Mouse (Mus musculus): ENCODE results near the gene Unc13a.
A peak's percentile ranks its signal among the peaks of the same experiment; 100 is the strongest.

Gene Unc13a

DNA sequence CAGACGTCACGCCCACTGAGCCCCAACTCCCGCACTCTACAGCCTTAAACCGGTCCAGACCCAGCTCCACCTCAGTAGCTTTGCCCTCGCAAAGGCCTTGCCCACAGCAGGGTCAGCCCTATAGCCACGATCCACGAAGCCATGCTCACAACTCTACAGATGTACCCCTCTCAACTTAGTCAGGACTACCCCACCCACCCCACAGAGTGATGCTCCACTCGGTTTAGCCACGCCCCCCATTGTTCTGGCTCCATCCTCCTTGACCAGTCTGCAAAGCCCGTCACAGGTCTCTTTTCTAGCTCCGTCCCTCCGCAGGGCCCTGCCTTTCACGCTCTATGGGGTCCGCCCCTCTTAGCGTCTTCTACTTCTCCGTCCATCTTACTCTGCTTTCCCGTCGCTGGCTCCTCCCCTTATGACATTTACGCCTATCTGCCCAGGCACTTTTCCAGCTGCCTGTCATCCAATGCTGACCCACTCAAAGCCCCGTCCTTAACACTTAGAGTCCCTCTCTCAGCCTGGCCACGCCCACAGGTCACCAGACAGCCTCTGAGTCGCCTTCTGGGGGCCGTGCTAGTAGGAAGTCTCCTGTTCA lies 14.7 kb upstream of the Unc13a start:
- no peak for DNase-seq

DNA sequence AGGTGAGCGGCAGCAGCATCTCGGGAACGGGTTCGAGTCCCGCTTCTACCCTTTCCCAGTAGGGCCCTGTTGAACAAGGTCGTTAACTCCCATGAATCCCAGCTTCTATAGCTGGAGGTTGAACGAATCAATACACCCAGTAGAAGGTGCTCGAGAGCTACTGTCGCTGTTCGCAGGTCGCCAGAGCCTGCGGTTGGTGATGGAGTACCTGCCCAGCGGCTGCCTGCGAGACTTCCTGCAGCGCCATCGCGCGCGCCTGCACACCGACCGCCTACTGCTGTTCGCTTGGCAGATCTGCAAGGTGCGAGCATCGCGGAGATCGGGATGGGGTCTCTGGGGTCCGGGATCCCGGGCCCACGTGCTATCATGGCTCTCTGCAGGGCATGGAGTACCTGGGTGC lies 14.0 kb upstream of the Unc13a start:
- no peak for DNase-seq

DNA sequence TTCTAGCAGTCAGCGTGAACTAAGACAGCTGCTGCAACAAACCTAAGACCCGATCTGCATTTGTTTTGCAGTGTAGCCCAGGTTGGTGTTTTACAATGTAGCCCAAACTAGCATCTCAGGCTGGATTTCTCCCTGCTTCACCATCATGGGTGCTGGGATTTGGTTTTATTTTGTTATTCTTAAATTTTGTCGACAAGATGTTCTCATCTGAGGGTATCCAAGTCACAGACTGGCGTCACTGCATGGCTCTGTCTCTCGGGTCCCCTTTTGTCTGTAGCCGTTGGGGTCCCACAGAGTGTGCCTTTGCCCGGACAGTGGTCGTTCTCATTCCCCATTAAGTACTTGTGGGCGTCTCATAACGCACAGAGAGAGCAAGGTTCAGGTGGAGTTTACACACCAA lies 13.1 kb upstream of the Unc13a start:
- DNase-seq, result no peak

DNA sequence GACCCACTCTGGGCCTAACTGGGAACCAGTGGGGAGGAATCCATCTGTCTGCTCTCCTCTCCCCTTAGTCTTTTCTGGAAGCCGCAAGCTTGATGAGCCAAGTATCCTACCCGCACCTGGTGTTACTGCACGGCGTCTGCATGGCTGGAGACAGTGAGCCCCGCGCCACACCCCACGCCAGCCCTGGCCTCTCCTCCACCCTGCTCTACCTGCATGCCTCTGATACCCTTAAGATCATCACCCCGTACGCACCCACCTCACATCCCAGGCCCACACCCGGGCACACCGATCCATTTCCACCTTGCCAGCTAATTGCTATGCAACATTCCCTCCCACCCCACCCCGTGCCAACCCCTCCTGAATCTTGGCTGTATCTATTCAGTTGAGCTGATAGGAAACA lies 11.3 kb upstream of the Unc13a start:
- no peak for DNase-seq

DNA sequence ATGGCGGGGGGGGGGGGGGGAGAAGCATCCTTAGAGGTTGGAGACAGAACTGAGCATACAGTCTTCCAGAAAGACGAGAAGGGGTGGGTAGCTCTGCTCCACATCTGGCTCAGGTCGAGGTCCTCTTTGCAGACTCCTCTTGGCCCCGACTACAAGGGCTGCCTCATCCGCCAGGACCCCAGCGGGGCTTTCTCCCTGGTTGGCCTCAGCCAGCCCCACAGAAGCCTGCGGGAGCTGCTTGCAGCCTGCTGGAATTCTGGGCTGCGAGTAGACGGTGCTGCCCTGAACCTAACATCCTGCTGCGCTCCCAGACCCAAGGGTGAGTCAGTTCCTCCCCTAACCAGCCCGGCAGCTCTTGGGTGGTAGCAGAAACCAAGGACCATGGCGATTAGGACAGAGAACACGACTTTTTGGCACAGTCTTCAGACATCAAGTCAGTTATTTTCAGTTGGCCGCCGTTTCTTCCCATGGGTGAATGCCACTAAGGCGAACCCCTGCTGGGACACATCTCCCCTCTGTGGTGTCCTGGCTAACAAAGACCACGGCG lies 9.9 kb upstream of the Unc13a start:
- peak; percentile 30 for DNase-seq

DNA sequence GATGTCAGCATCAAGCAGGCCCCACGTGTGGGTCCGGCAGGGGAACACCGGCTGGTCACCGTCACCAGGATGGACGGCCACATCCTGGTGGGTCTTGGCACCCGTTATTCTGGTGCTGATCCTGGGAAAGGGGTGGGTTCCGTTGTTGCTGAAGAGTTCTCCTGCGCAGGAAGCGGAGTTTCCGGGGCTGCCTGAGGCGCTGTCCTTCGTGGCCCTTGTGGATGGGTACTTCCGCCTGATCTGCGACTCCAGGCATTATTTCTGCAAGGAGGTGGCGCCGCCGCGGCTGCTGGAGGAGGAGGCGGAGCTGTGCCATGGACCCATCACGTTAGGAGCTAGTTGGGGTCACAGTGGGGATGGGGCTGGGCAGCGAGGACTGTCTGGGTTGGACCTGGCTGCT lies 8.9 kb upstream of the Unc13a start:
- peak; percentile 47 for DNase-seq

DNA sequence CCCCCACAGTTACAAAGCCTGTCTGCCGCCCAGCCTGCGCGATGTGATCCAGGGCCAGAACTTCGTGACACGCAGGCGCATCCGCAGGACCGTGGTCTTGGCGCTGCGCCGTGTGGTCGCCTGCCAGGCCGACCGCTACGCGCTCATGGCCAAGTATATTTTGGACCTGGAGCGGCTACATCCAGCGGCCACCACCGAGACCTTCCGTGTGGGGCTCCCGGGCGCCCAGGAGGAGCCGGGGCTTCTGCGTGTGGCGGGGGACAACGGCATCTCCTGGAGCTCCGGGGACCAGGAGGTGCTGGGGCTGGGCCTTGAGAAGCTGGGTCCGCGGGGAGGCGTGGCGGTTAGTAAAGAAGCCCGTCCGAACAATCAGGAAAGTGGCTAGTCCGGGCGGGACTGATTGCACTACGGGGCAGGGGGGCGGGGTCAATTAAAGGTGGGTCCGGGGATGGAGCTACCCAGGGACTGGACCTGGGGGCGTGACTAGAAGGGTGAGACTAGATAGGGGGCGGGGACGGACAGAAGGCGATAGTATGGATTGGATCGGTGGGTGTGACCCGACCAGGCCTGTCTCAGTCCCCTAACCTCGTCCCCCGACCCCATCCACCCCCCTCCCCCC lies 8.1 kb upstream of the Unc13a start:
- peak; percentile 70 for DNase-seq

DNA sequence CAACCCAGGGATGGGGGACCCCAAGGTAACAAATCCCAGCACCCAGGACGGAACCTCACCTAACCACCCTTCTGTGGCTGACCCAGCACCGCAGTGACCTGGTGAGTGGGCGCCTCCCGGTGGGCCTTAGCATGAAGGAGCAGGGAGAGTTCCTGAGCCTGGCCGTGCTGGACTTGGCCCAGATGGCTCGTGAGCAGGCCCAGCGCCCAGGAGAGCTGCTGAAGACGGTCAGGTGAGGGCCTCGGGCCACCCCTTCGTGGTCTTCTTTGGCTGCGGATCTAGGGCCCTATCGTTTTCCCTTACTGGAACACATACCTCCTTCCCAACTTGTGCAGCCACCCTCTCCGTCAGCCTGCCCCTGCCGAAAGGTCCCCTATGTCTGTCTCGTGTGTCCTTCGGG lies 7.6 kb upstream of the Unc13a start:
- DNase-seq, result peak; percentile 55

DNA sequence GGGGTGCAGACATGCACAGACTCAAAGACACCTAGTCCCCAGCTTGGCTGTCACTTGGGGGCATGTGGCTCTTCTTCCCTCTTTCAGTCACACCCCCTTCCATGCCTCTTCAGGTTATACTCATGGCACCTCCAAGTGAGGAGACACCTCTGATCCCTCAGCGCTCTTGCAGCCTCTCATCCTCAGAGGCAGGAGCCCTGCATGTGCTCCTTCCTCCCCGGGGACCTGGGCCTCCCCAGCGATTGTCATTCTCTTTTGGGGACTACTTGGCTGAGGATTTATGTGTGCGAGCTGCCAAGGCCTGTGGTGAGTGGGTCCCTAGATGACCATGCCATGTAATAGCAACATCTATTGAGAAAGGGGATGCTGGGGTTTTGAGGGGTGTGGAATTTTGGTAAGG lies 6.7 kb upstream of the Unc13a start:
- DNase-seq, result peak; percentile 52

DNA sequence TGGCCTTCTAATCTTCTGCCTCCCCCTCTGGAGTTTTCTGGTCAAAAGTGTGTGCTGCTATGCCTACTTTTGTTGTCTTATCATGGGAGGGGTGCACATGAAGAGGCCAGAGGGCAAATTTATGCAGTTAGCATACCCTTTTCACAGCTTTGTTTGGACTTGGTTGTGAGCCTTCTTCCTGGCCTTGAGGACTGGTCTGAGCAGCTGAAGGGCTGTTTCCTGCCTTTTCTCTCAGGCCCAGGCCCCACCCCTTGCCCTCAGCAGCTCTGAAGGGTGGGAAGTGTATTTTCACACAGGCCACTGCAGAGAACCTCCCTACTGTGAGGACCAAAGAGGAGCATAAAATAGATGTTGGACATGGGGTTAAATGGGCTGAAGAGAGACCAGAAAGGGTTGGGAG lies 6.0 kb upstream of the Unc13a start:
- peak; percentile 43 for DNase-seq

DNA sequence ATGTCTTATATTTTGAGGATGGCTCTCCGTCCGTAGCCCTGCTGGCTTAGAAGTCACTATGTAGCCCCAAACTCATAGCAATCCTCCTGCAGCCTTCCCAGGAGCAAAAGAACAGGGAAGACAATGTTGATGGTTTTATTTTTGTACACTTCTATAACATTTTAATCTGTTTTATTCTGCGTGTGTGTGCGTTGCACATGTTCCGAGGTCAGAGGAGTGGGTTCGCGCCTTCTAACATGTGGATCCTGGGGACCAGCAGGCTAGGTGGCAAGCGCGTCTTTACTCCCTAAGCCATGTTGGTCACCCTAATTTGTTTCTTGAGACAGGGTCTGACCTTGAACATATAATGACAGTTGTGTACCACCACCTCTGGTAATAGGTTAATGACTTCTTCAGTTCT lies 5.2 kb upstream of the Unc13a start:
- DNase-seq, result peak; percentile 35

DNA sequence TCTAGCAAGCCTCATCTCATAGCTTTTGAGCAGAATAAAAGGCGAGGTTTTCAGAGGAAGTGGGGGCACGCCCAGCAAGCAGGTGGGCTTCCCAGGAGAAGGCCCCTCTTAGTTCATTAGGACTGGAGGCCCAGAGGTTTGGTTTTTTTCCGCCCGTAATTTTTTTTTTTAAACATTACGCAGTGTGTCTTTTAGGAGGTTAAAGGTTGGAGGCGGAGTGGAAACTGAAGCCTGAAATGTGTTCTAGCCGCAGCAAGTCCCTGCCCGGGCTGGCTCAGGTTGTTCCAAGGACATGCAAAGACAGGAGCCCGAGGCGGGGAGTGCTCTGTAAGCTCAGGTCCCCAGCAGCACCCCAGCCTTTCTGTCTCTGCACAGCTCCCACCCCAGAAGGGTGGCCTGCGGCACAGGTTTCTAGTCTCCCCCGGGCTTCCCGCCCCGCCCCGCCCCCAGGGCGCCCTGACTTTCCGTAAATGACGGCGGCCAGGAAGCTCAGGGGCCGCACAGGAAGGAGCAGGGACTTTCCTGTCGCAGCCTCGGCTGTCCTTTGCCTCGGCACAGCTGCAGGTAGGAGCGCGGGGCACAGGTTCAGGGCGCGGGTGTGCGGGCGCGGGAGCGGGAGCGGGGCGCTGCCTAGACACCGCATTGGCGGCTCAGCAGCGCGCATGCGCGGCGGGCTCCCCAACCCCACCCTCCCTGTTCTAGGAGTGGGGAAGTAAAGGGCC lies 4.6 kb upstream of the Unc13a start, which contains the start of gene Jak3:
Gene Jak3 (plus strand): TSS at position 277 of the 722 bp plus-strand sequence.
- peak; percentile 78 for DNase-seq

DNA sequence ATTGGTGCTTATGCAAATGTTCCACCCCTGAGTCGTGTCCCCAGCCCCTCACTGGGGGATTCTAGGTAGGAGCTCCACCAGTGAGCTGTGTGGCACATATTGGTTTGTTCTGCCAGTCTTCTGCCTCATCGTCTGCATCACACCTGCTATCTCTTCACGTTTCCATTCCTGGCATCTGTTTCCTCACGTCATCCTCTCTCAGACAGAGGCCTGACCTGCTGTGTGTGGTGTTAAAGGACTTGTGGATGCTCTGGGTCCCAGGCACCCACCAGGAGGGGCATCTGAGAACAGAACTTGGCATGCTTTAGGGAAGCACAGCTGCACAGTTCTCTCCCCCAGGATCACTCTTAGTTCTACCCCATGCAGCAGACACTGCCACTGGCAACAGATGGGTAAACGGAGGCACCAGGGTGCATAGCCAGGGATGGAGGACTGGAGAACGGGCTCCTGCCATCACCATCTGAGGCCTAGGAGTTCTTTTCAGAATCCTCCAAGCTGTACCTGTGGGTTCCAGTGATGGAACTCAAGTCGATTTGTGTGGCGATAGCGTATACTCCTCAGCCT lies 4.0 kb upstream of the Unc13a start:
- DNase-seq, result peak; percentile 46

DNA sequence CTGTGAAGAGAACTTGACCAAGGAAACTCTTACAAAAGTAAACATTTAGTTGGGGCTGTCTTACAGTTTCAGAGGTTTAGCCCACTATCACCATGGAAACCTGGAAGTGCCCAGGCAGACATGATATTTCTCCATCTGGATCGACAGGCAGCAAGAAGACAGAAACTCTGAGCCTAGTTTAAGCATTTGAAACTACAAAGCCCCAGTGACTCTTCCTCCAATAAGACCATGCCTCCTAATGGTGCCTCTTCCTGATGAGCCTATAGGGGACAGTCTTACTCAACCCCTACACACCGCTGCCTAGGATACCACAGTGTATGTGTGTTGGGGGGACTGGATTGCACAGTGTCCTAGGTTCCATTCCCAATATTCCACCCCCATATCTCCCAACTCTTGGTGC lies 2.5 kb upstream of the Unc13a start:
- DNase-seq, result no peak

DNA sequence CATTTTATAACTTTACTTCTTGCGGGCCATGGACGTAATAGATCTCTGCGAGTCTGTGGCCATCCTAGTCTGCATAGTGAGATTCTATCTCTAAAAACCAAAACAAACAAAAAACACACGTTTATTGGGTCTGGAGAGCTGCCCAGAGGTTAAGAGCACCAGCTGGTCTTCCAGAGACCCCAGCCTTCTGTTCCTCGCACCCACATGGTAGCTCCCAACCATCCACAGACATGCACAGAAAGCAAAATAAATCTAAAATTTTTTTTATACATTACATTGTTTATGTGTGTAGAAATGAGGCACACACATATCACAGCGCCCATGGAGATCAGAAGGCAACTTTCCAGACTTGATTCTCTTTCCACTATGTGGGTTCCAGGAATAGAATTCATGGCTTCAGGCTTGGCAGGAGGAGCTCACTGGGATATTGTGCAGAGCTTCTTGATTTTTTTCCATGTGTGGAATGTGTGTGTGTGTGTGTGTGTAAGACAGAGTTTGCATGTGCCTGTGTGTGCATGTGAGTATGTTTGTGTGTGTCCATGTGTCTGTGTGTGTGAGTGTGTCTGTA lies 695 bp upstream of the Unc13a start:
- DNase-seq, result peak; percentile 45

DNA sequence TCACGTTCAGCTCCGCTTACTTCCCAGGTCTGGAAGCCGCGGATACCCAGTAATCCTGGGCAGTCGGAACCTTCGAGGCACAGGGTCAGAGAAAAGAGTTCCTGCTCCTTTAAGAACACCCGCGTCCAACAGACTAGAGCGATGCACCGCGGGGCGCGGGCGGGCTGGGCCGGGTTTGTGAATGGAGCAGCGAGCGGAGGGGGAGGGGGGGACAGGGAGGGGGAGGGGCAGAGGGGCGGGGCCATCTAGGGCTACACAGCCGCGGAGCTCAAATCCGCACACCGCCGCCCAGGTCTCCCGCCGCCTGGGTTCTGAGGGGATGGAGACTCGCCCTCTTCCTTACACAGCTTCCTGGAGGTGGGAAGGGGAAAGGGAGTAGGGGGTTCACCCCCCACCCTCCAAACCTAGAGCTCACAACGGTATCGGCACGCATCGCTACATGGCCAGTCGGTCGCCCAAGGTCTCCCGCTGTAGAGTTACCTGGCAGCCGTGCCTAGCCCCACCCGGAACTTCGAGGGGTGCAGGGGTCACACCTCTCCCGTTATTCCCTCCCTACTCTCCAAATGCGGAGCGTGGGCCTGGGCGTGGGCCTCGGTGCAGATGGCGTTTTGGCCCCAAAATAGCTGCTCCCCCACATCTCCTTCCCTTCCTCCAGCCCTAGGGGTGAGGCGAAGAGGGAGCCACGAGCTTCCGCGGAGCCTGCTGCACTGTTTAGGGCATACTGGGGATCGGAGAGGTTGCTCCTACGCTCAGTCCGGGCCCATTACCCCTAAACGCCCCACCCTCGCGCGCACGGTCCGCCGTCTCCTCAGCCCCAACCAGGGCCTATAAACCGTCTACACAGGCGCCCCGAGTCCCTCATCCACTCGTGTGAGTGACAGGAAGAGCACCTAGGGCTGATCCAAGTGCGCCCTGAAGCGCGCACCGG lies 672 bp downstream of the Unc13a start:
- DNase-seq, result peak; percentile 86

DNA sequence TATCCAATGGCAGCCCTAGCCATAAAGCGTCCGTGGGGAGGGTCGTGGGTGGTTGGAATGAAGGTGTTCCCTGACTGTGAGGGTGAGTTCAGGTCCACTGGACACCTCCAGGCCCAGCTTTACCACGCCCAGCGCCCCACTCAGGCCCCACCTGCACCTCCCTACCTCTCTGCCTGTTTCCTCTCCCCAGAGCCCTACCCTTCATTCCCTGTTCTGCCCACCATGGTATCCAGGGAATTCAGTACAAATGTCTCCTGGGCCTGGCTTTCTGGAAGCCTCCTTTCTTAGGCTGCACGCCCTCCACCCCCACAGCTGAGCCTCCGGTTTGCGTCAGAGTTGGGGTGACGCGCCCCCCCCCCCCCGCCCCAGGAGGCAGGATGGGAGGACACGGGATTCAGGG lies 1.4 kb downstream of the Unc13a start:
- peak; percentile 70 for DNase-seq

DNA sequence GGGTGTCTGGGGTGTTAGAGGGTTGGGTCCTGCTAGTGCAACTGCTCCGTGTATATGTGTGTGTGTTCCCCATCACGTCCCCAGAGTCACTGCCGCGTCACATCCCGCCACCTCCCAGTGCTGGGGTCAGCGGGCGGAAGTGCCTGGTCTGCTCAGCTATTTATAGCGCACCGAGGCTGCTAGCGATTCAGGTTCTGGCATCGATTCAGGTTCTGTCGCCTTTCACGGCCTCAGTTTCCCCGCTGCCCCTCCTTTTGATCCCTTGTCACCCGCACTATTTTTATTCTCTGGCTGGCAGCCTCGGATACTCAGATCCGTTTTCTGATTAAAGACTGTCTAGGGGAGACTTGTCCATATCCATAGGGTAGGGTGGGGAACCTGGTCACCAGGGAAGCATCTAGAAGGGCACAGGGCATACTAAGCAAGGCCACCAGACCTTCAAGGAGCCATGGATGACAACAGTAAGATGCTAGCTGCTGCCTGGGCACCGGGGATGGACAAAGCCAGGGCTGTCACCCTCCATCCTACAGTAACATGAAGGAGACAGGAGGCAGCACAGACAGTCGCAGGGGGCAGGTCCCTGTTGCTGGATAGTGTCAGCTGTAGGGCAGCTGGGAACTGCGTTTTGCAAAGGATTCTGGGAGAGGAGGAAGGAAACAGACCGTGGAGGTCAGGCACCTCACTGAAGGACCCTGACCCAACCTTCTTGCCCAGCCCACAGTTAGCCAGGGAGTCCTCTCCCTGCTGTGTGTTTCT lies 3.2 kb downstream of the Unc13a start:
- DNase-seq, result peak; percentile 71

DNA sequence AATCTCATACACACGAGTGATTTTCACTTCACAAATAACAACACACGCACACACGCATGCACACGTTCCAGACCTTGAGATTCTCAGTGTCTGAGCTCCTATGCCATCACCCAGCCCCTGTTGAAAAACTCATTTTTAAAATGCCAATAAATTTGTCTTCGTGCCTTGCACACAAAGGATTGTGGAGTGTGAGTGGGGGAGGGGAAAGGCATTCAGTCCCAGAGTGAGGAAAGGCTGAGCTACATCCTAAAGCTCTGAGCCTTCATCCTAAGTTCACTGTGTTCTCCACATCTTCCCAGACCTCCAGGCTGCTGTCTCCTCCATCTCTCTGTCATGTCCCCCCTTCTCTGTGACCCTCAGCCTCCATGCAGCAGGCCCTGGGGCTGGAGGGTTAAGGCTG lies 4.3 kb downstream of the Unc13a start:
- DNase-seq, result no peak

DNA sequence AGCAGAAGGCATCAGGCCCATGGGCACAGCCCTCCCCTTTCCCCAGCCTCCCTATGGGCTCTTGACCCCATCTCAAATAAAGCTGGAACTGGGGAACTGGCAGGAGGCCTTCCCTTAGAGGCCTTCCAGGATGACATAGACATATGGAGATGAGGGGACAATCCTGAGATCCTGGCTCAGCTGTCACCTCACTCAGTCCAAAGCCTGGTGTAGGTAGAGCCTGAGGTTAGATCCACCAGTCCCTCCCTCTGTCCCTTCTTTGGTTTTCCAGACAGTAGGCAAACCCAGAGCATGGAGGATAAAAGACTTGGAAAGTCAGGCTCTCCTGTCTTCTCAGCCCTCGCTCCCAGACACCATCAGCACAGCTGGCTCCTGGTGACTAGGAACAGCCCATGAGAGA lies 4.7 kb downstream of the Unc13a start:
- peak; percentile 49 for DNase-seq

DNA sequence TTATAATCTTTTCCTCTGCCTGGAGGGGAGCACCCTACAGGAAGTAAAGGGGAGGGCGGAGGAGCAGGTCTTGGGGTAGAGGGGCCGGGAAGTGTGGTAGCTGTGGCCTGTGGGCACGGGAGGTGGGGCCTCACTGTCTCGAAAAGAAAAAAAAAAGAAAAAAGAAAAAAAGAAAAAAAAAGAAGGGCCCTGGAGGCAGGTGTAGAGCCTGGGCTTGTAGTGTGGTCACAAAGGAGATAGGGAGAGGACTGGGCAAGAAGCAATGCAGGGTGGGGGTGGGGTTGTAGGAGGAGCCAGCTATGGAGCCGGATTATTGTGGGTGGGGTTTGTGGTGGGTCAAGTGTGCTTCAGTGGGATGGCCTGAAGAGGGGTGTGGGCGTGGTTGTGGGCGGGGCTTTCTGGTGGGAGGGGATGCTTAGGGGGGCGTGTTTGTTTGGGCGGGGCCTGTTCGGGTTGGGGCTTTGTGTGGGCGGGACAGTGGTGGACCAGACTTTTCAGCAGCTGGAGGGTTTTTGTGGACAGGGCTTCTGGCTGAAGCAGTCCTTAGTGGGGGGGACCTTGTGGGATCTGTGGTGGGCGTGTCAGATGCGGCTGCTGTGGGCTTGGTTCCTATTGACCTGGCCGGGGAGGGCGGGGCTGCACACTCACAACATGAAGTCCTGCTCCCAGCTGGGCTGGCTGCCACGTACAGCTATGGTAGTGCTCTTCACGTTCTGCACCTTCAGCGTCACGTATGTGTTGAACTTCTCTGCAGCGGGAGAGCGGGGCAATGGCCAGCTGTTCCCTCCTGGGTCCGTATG lies 6.0 kb downstream of the Unc13a start:
- DNase-seq, result peak; percentile 65
